Mouse (Mus musculus) forebrain, embryonic 13.5 days (tissue): Measurements from ENCODE around the gene Tnik. TPM values are rescaled to one million over a fixed set of nuclear protein-coding genes. Genes with fewer than 3 reads are reported as not detected.

Experiments
- ATAC-seq: fragments of 200-750 bp; cut with Nextera tagmentation; 2 replicates; pipeline ENCODE4 v1.8.0; 2017
- H3K27ac ChIP-seq: fragments of 300-500 bp; sonication (generic); 2 replicates; pipeline ENCODE4 v1.5.1; 2015; ENCODE audit warnings: inconsistent platforms, mild to moderate bottlenecking, moderate library complexity
- H3K27me3 ChIP-seq: fragments of 300-500 bp; sonication (generic); 2 replicates; pipeline ENCODE4 v1.6.1; 2015; ENCODE audit warnings: mild to moderate bottlenecking, inconsistent platforms
- H3K36me3 ChIP-seq: fragments of 300-500 bp; sonication (generic); 2 replicates; pipeline ENCODE4 v1.6.1; 2015; ENCODE audit warnings: mild to moderate bottlenecking, inconsistent platforms; ENCODE audit not compliant: poor library complexity, severe bottlenecking
- H3K4me1 ChIP-seq: fragments of 300-500 bp; sonication (generic); 2 replicates; pipeline ENCODE4 v1.6.1; 2015; ENCODE audit warnings: inconsistent platforms
- H3K4me2 ChIP-seq: fragments of 300-500 bp; sonication (generic); 2 replicates; pipeline ENCODE4 v1.6.1; 2015; ENCODE audit warnings: inconsistent platforms, mild to moderate bottlenecking, moderate library complexity
- H3K4me3 ChIP-seq: fragments of 300-500 bp; sonication (generic); 2 replicates; pipeline ENCODE4 v1.5.1; 2015; ENCODE audit warnings: mild to moderate bottlenecking, inconsistent platforms
- H3K9ac ChIP-seq: fragments of 300-500 bp; sonication (generic); 2 replicates; pipeline ENCODE4 v1.6.1; 2015; ENCODE audit warnings: mild to moderate bottlenecking, inconsistent platforms
- H3K9me3 ChIP-seq: fragments of 300-500 bp; sonication (generic); replicated peaks from 2 replicates; pipeline ENCODE4 v1.6.1; 2016; ENCODE audit warnings: inconsistent platforms
- WGBS: fragments of 180-500 bp; shearing (Covaris S2); methylation state at CpG from one replicate; pipeline ENCODE4 v1.1.7; 2015; 5-methylcytosine and 5-hydroxymethylcytosine counted together
- polyA plus RNA-seq: library from polyadenylated mRNA; unstranded; fragments of >200 nt; fragmentation: Nextera tagmentation; extraction: Ambion mirVana; gene quantifications from 2 replicates; pipeline ENCODE4 v1.2.1, GENCODE M21; 2015

Tnik gene
- polyA plus RNA-seq: 49.3 and 54.9 TPM in 2 replicates

- Histone ChIP-seq H3K4me3 (peak within 1 kb of the TSS; percentile 76), H3K4me2 (peak within 1 kb of the TSS; percentile 80), H3K36me3 (no peaks in the 10 kb centered on the region), H3K9me3 (no peaks in the 10 kb centered on the region), H3K4me1 (peaks cover 42% of the 10 kb centered on the region), H3K27me3 (0 out of 2 replicates have a peak, but pooled peaks cover 4% of the 10 kb centered on the region), H3K9ac (peak within 1 kb of the TSS; percentile 92), H3K27ac (peak within 1 kb of the TSS; percentile 92)
- under 1% methylated on average over 59 of the region's 59 CpGs for WGBS
- ATAC-seq: peak; percentile 91
Observed at GRCm38 (mm10) chr3:28263002-28263947, at the start of gene Tnik. Gene Tnik (plus strand): TSS chr3:28263214.

- H3K27ac ChIP-seq: no peak overlapping the region
- H3K4me3 ChIP-seq: no peak overlapping the region
- no peaks in the 10 kb centered on the region for H3K9me3 ChIP-seq
- ATAC-seq: no peak
- 0 out of 2 replicates have a peak, but pooled peaks cover 5% of the 10 kb centered on the region for H3K4me1 ChIP-seq
- H3K27me3 ChIP-seq: no peaks in the 10 kb centered on the region
- no peaks in the 10 kb centered on the region for H3K36me3 ChIP-seq
- WGBS: 84% methylated on average over 7 of the region's 7 CpGs
- H3K4me2 ChIP-seq: no peak overlapping the region
- no peak overlapping the region for H3K9ac ChIP-seq
Observed at GRCm38 (mm10) chr3:28214886-28215311, 48.1 kb upstream of the Tnik start.

- 9% methylated on average over 5 of the region's 5 CpGs for WGBS
- no peak for ATAC-seq
- Histone ChIP-seq H3K27ac (no peak overlapping the region), H3K27me3 (no peaks in the 10 kb centered on the region), H3K9me3 (no peaks in the 10 kb centered on the region), H3K4me1 (no peaks in the 10 kb centered on the region), H3K9ac (no peak overlapping the region), H3K36me3 (no peaks in the 10 kb centered on the region), H3K4me3 (no peak overlapping the region), H3K4me2 (no peak overlapping the region)
Observed at GRCm38 (mm10) chr3:28217001-28217400, 46.0 kb upstream of the Tnik start.

- Histone ChIP-seq H3K27ac (no peak overlapping the region), H3K36me3 (no peaks in the 10 kb centered on the region), H3K4me3 (no peak overlapping the region), H3K4me1 (peaks cover 5% of the 10 kb centered on the region), H3K9me3 (no peaks in the 10 kb centered on the region), H3K9ac (no peak overlapping the region), H3K4me2 (no peak overlapping the region), H3K27me3 (peaks cover 3% of the 10 kb centered on the region; the same call in 1 of the 2 replicates)
- no peak for ATAC-seq
- 85% methylated on average over 7 of the region's 7 CpGs for WGBS
Observed at GRCm38 (mm10) chr3:28219533-28219932, 43.5 kb upstream of the Tnik start.

- ATAC-seq: no peak
- H3K27ac ChIP-seq: no peak overlapping the region
- no peaks in the 10 kb centered on the region for H3K9me3 ChIP-seq
- no peak overlapping the region for H3K9ac ChIP-seq
- peaks cover 3% of the 10 kb centered on the region; the same call in 1 of the 2 replicates for H3K27me3 ChIP-seq
- 91% methylated on average over 3 of the region's 3 CpGs for WGBS
- no peaks in the 10 kb centered on the region for H3K36me3 ChIP-seq
- no peak overlapping the region for H3K4me2 ChIP-seq
- H3K4me3 ChIP-seq: no peak overlapping the region
- H3K4me1 ChIP-seq: peaks cover 9% of the 10 kb centered on the region
Observed at GRCm38 (mm10) chr3:28219964-28220363, 43.0 kb upstream of the Tnik start.

- peak; percentile 84 for ATAC-seq
- Histone ChIP-seq H3K9ac (no peak overlapping the region), H3K27ac (peak overlapping the region; percentile 51)
Observed at GRCm38 (mm10) chr3:28224437-28225356, 38.3 kb upstream of the Tnik start.

GRCm38 (mm10) chr3:28225357-28225905, 37.6 kb upstream of the Tnik start:
- peak; percentile 32; the same call in 1 of the 2 replicates for ATAC-seq
- peak overlapping the region; percentile 28 for H3K4me2 ChIP-seq
- WGBS: 54% methylated on average over 9 of the region's 9 CpGs

More at GRCm38 (mm10) chr3:28224437-28225356, 38.3 kb upstream of the Tnik start:
- H3K27me3 ChIP-seq: peaks cover 3% of the 10 kb centered on the region; the same call in 1 of the 2 replicates
- H3K4me1 ChIP-seq: peaks cover 22% of the 10 kb centered on the region
- H3K4me3 ChIP-seq: no peak overlapping the region
- 33% methylated on average over 15 of the region's 15 CpGs for WGBS
- H3K4me2 ChIP-seq: peak overlapping the region; percentile 28
- no peaks in the 10 kb centered on the region for H3K36me3 ChIP-seq
- H3K9me3 ChIP-seq: no peaks in the 10 kb centered on the region

GRCm38 (mm10) chr3:28226181-28226580, 36.8 kb upstream of the Tnik start:
- Histone ChIP-seq H3K27me3 (peaks cover 3% of the 10 kb centered on the region; the same call in 1 of the 2 replicates), H3K4me2 (no peak overlapping the region), H3K9ac (no peak overlapping the region), H3K36me3 (no peaks in the 10 kb centered on the region), H3K4me3 (no peak overlapping the region), H3K4me1 (peaks cover 22% of the 10 kb centered on the region), H3K9me3 (no peaks in the 10 kb centered on the region), H3K27ac (no peak overlapping the region)
- ATAC-seq: no peak
- 88% methylated on average over 19 of the region's 19 CpGs for WGBS

More at GRCm38 (mm10) chr3:28225357-28225905, 37.6 kb upstream of the Tnik start:
- H3K36me3 ChIP-seq: no peaks in the 10 kb centered on the region
- peaks cover 22% of the 10 kb centered on the region for H3K4me1 ChIP-seq
- no peaks in the 10 kb centered on the region for H3K9me3 ChIP-seq
- peak overlapping the region; percentile 51; the same call in 1 of the 2 replicates for H3K27ac ChIP-seq
- no peak overlapping the region for H3K9ac ChIP-seq
- no peak overlapping the region for H3K4me3 ChIP-seq
- H3K27me3 ChIP-seq: peaks cover 3% of the 10 kb centered on the region; the same call in 1 of the 2 replicates

- no peak overlapping the region for H3K9ac ChIP-seq
- 84% methylated on average over 4 of the region's 4 CpGs for WGBS
Observed at GRCm38 (mm10) chr3:28228930-28229329, 34.1 kb upstream of the Tnik start.

GRCm38 (mm10) chr3:28229503-28229902, 33.5 kb upstream of the Tnik start:
- H3K9ac ChIP-seq: no peak overlapping the region
- ATAC-seq: no peak
- no peak overlapping the region for H3K4me3 ChIP-seq
- H3K4me2 ChIP-seq: no peak overlapping the region
- H3K4me1 ChIP-seq: peaks cover 17% of the 10 kb centered on the region
- 90% methylated on average over 2 of the region's 2 CpGs for WGBS
- H3K27ac ChIP-seq: no peak overlapping the region
- no peaks in the 10 kb centered on the region for H3K9me3 ChIP-seq
- no peaks in the 10 kb centered on the region for H3K36me3 ChIP-seq
- no peaks in the 10 kb centered on the region for H3K27me3 ChIP-seq

More at GRCm38 (mm10) chr3:28228930-28229329, 34.1 kb upstream of the Tnik start:
- H3K4me1 ChIP-seq: peaks cover 22% of the 10 kb centered on the region
- ATAC-seq: no peak
- H3K27me3 ChIP-seq: no peaks in the 10 kb centered on the region
- H3K27ac ChIP-seq: no peak overlapping the region
- no peak overlapping the region for H3K4me2 ChIP-seq
- no peak overlapping the region for H3K4me3 ChIP-seq
- no peaks in the 10 kb centered on the region for H3K9me3 ChIP-seq
- H3K36me3 ChIP-seq: no peaks in the 10 kb centered on the region

- no peaks in the 10 kb centered on the region for H3K4me1 ChIP-seq
- no peak overlapping the region for H3K4me2 ChIP-seq
- H3K9ac ChIP-seq: no peak overlapping the region
- no peaks in the 10 kb centered on the region for H3K36me3 ChIP-seq
- no peak overlapping the region for H3K4me3 ChIP-seq
- H3K27ac ChIP-seq: no peak overlapping the region
- no peaks in the 10 kb centered on the region for H3K9me3 ChIP-seq
- H3K27me3 ChIP-seq: no peaks in the 10 kb centered on the region
- 95% methylated on average over 4 of the region's 4 CpGs for WGBS
- no peak for ATAC-seq
Observed at GRCm38 (mm10) chr3:28232885-28233284, 30.1 kb upstream of the Tnik start.
